Mouse (Mus musculus) lung, embryonic 14.5 days (tissue): ENCODE measurements at regions not wholly inside any gene's neighbourhood (a gene's known extent, or its start where the extent isn't known, plus 50 kb on each side); places are given as distances from the start of the nearest gene placed in this dataset.

ENCODE experiments used
- ATAC-seq: fragments of 200-750 bp; cut with Nextera tagmentation; 2 replicates; pipeline ENCODE4 v1.8.0; 2017; ENCODE audit warnings: mild to moderate bottlenecking, moderate TSS enrichment, moderate library complexity; ENCODE audit not compliant: insufficient read depth
- DNase-seq: peaks from one replicate; pipeline ENCODE4 v3.0.0-alpha.2; 2015
- H3K27ac ChIP-seq: fragments of 300-500 bp; sonication (generic); 2 replicates; pipeline ENCODE4 v1.5.1; 2014; ENCODE audit warnings: low read depth, mild to moderate bottlenecking, moderate library complexity
- H3K27me3 ChIP-seq: fragments of 300-500 bp; sonication (generic); 2 replicates; pipeline ENCODE4 v1.6.1; 2014; ENCODE audit warnings: low read length, control low read depth; ENCODE audit not compliant: insufficient read depth
- H3K36me3 ChIP-seq: fragments of 300-500 bp; sonication (generic); 2 replicates; pipeline ENCODE4 v1.6.1; 2014; ENCODE audit warnings: control low read depth; ENCODE audit not compliant: insufficient read depth
- H3K4me1 ChIP-seq: fragments of 300-500 bp; sonication (generic); 2 replicates; pipeline ENCODE4 v1.6.1; 2014; ENCODE audit warnings: antibody characterized with exemption, control low read depth; ENCODE audit not compliant: insufficient read depth
- H3K4me2 ChIP-seq: fragments of 300-500 bp; sonication (generic); 2 replicates; pipeline ENCODE4 v1.6.1; 2014; ENCODE audit warnings: mild to moderate bottlenecking
- H3K4me3 ChIP-seq: fragments of 300-500 bp; sonication (generic); 2 replicates; pipeline ENCODE4 v1.5.1; 2014; ENCODE audit warnings: low read depth, low read length
- H3K9ac ChIP-seq: fragments of 300-500 bp; sonication (generic); 2 replicates; pipeline ENCODE4 v1.6.1; 2014
- H3K9me3 ChIP-seq: fragments of 300-500 bp; sonication (generic); 2 replicates; pipeline ENCODE4 v1.6.1; 2016; ENCODE audit warnings: low read depth, low read length, control low read depth
- CTCF ChIP-seq: IDR thresholded peaks from 2 replicates; pipeline ENCODE4 v1.5.1; 2016; ENCODE audit warnings: antibody characterized with exemption, low read depth
- WGBS: fragments of 180-500 bp; shearing (Covaris S2); extraction: QIAGEN DNeasy Blood & Tissue Kit; methylation state at CpG from one replicate; pipeline ENCODE4 v1.1.7; 2014; 5-methylcytosine and 5-hydroxymethylcytosine counted together

DNA sequence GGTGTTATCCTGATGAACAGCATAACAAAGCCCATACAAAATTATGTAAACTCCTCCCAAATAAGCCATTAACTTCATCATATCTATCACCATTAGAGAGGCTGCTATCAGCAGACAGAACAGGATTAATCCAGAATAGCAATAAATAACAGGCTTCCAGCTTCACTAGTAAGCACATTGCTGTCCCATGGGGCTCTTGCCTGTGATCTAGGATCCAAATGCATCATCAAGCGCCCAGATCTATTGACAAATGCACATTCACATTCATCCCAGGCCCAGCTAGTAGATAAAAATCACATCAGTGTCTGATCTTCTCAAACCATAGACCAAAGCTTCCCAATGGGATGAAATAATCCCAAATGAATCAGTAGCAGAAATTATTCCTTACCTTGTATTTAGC is 665.0 kb downstream of the Trhde start:
- Histone ChIP-seq H3K4me1 (no peaks in the 10 kb centered on the region), H3K4me2 (no peak overlapping the region), H3K27me3 (no peaks in the 10 kb centered on the region), H3K36me3 (no peaks in the 10 kb centered on the region), H3K27ac (no peak overlapping the region), H3K4me3 (no peak overlapping the region), H3K9ac (no peak overlapping the region), H3K9me3 (no peaks in the 10 kb centered on the region)
- WGBS, result 65% methylated on average over 1 of the region's 1 CpGs
- DNase-seq (no peak), ATAC-seq (no peak)
- no peak for TF ChIP-seq CTCF
